Mouse (Mus musculus): Measurements from ENCODE around the gene Smarcd3. TPM values are rescaled to one million over a fixed set of nuclear protein-coding genes. Genes with fewer than 3 reads are reported as not detected.

The Smarcd3 gene
- polyA plus RNA-seq, 1 experiment from 2014 or later, result 21.1 TPM

GRCm38 (mm10) chr5:24601071-24601835 lies 23.0 kb downstream of the Smarcd3 start:
- peak; percentile 11; the same call in 1 of the 2 replicates for ATAC-seq (ENCODE audit: low read depth)
- H3K4me1 ChIP-seq (replicated peaks; ENCODE audit: control insufficient read depth, insufficient read depth, low read length), result peaks cover 56% of the 10 kb centered on the region

GRCm38 (mm10) chr5:24600236-24600635 lies 24.0 kb downstream of the Smarcd3 start:
- H3K9ac ChIP-seq (ENCODE audit: low read length), result no peak overlapping the region; the same call in 1 of the 2 replicates
- H3K4me1 ChIP-seq (replicated peaks; ENCODE audit: control insufficient read depth, insufficient read depth, low read length), result peaks cover 46% of the 10 kb centered on the region
- 78% methylated on average over 2 of the region's 2 CpGs for WGBS

More at GRCm38 (mm10) chr5:24601071-24601835, 23.0 kb downstream of the Smarcd3 start:
- Histone ChIP-seq H3K9me3 (ENCODE audit: control insufficient read depth, low read length) (no peaks in the 10 kb centered on the region), H3K36me3 (ENCODE audit: control insufficient read depth, insufficient read depth, low read length) (no peaks in the 10 kb centered on the region), H3K27me3 (ENCODE audit: control insufficient read depth, insufficient read depth, low read depth, low read length) (no peaks in the 10 kb centered on the region), H3K4me3 (ENCODE audit: low read length) (peak overlapping the region; percentile 70), H3K4me2 (ENCODE audit: low read depth, low read length) (peak overlapping the region; percentile 85), H3K9ac (ENCODE audit: low read length) (peak overlapping the region; percentile 90), H3K27ac (ENCODE audit: low read length) (peak overlapping the region; percentile 100)
- 1% methylated on average over 33 of the region's 33 CpGs for WGBS

GRCm38 (mm10) chr5:24599137-24599536 lies 25.1 kb downstream of the Smarcd3 start:
- peaks cover 8% of the 10 kb centered on the region for H3K36me3 ChIP-seq (ENCODE audit: control insufficient read depth, insufficient read depth, low read length)
- no peaks in the 10 kb centered on the region for H3K9me3 ChIP-seq (ENCODE audit: control insufficient read depth, low read length)
- peaks cover 44% of the 10 kb centered on the region for H3K4me1 ChIP-seq (replicated peaks; ENCODE audit: control insufficient read depth, insufficient read depth, low read length)
- no peaks in the 10 kb centered on the region for H3K27me3 ChIP-seq (ENCODE audit: control insufficient read depth, insufficient read depth, low read depth, low read length)
- H3K4me2 ChIP-seq (ENCODE audit: low read depth, low read length), result peak overlapping the region; percentile 98
- peak overlapping the region; percentile 55 for H3K4me3 ChIP-seq (ENCODE audit: low read length)
- 20% methylated on average over 8 of the region's 8 CpGs for WGBS
- peak overlapping the region; percentile 65 for H3K9ac ChIP-seq (ENCODE audit: low read length)
- H3K27ac ChIP-seq (ENCODE audit: low read length), result no peak overlapping the region
- no peak for ATAC-seq (ENCODE audit: low read depth)

More at GRCm38 (mm10) chr5:24600236-24600635, 24.0 kb downstream of the Smarcd3 start:
- Histone ChIP-seq H3K36me3 (ENCODE audit: control insufficient read depth, insufficient read depth, low read length) (peaks cover 4% of the 10 kb centered on the region; the same call in 1 of the 2 replicates), H3K27ac (ENCODE audit: low read length) (no peak overlapping the region), H3K4me3 (ENCODE audit: low read length) (no peak overlapping the region; the same call in 1 of the 2 replicates), H3K9me3 (ENCODE audit: control insufficient read depth, low read length) (no peaks in the 10 kb centered on the region), H3K27me3 (ENCODE audit: control insufficient read depth, insufficient read depth, low read depth, low read length) (no peaks in the 10 kb centered on the region), H3K4me2 (ENCODE audit: low read depth, low read length) (no peak overlapping the region; the same call in 1 of the 2 replicates)
- ATAC-seq (ENCODE audit: low read depth), result no peak

- Histone ChIP-seq H3K9me3 (ENCODE audit: control insufficient read depth, low read length) (no peaks in the 10 kb centered on the region), H3K4me3 (ENCODE audit: low read length) (peak overlapping the region; percentile 55), H3K4me2 (ENCODE audit: low read depth, low read length) (peak overlapping the region; percentile 98), H3K4me1 (replicated peaks; ENCODE audit: control insufficient read depth, insufficient read depth, low read length) (peaks cover 38% of the 10 kb centered on the region), H3K27ac (ENCODE audit: low read length) (no peak overlapping the region), H3K9ac (ENCODE audit: low read length) (peak overlapping the region; percentile 65), H3K36me3 (ENCODE audit: control insufficient read depth, insufficient read depth, low read length) (peaks cover 13% of the 10 kb centered on the region), H3K27me3 (ENCODE audit: control insufficient read depth, insufficient read depth, low read depth, low read length) (no peaks in the 10 kb centered on the region)
- under 1% methylated on average over 39 of the region's 41 CpGs for WGBS
- ATAC-seq (ENCODE audit: low read depth), result no peak; the same call in 1 of the 2 replicates
Measured at GRCm38 (mm10) chr5:24598570-24599006, 25.6 kb downstream of the Smarcd3 start.

GRCm38 (mm10) chr5:24597901-24598569 lies 26.2 kb downstream of the Smarcd3 start:
- ATAC-seq (ENCODE audit: low read depth), result no peak
- Histone ChIP-seq H3K4me3 (ENCODE audit: low read length) (peak overlapping the region; percentile 55), H3K27ac (ENCODE audit: low read length) (no peak overlapping the region), H3K9me3 (ENCODE audit: control insufficient read depth, low read length) (no peaks in the 10 kb centered on the region), H3K27me3 (ENCODE audit: control insufficient read depth, insufficient read depth, low read depth, low read length) (no peaks in the 10 kb centered on the region), H3K4me2 (ENCODE audit: low read depth, low read length) (peak overlapping the region; percentile 98), H3K4me1 (replicated peaks; ENCODE audit: control insufficient read depth, insufficient read depth, low read length) (peaks cover 33% of the 10 kb centered on the region), H3K36me3 (ENCODE audit: control insufficient read depth, insufficient read depth, low read length) (peaks cover 14% of the 10 kb centered on the region), H3K9ac (ENCODE audit: low read length) (peak overlapping the region; percentile 65)
- 24% methylated on average over 15 of the region's 15 CpGs for WGBS

- H3K4me3 ChIP-seq (ENCODE audit: low read length), result no peak overlapping the region
- H3K9me3 ChIP-seq (ENCODE audit: control insufficient read depth, low read length), result no peaks in the 10 kb centered on the region
- peaks cover 33% of the 10 kb centered on the region for H3K4me1 ChIP-seq (replicated peaks; ENCODE audit: control insufficient read depth, insufficient read depth, low read length)
- peaks cover 20% of the 10 kb centered on the region for H3K36me3 ChIP-seq (ENCODE audit: control insufficient read depth, insufficient read depth, low read length)
- no peak for ATAC-seq (ENCODE audit: low read depth)
- 47% methylated on average over 2 of the region's 2 CpGs for WGBS
- no peak overlapping the region for H3K9ac ChIP-seq (ENCODE audit: low read length)
- no peak overlapping the region for H3K4me2 ChIP-seq (ENCODE audit: low read depth, low read length)
- H3K27me3 ChIP-seq (ENCODE audit: control insufficient read depth, insufficient read depth, low read depth, low read length), result no peaks in the 10 kb centered on the region
- H3K27ac ChIP-seq (ENCODE audit: low read length), result no peak overlapping the region
Measured at GRCm38 (mm10) chr5:24597221-24597728, 26.9 kb downstream of the Smarcd3 start.

GRCm38 (mm10) chr5:24596519-24597171 lies 27.6 kb downstream of the Smarcd3 start:
- Histone ChIP-seq H3K4me3 (ENCODE audit: low read length) (no peak overlapping the region), H3K9ac (ENCODE audit: low read length) (no peak overlapping the region), H3K9me3 (ENCODE audit: control insufficient read depth, low read length) (no peaks in the 10 kb centered on the region), H3K27me3 (ENCODE audit: control insufficient read depth, insufficient read depth, low read depth, low read length) (no peaks in the 10 kb centered on the region), H3K4me2 (ENCODE audit: low read depth, low read length) (no peak overlapping the region), H3K36me3 (ENCODE audit: control insufficient read depth, insufficient read depth, low read length) (peaks cover 23% of the 10 kb centered on the region), H3K4me1 (replicated peaks; ENCODE audit: control insufficient read depth, insufficient read depth, low read length) (peaks cover 38% of the 10 kb centered on the region), H3K27ac (ENCODE audit: low read length) (no peak overlapping the region)
- 37% methylated on average over 11 of the region's 11 CpGs for WGBS
- ATAC-seq (ENCODE audit: low read depth), result no peak

- WGBS, result 78% methylated on average over 14 of the region's 14 CpGs
- Histone ChIP-seq H3K36me3 (ENCODE audit: control insufficient read depth, insufficient read depth, low read length) (peaks cover 26% of the 10 kb centered on the region), H3K9me3 (ENCODE audit: control insufficient read depth, low read length) (no peaks in the 10 kb centered on the region), H3K9ac (ENCODE audit: low read length) (no peak overlapping the region), H3K4me3 (ENCODE audit: low read length) (no peak overlapping the region), H3K4me1 (replicated peaks; ENCODE audit: control insufficient read depth, insufficient read depth, low read length) (peaks cover 37% of the 10 kb centered on the region), H3K4me2 (ENCODE audit: low read depth, low read length) (no peak overlapping the region), H3K27me3 (ENCODE audit: control insufficient read depth, insufficient read depth, low read depth, low read length) (no peaks in the 10 kb centered on the region), H3K27ac (ENCODE audit: low read length) (no peak overlapping the region)
- ATAC-seq (ENCODE audit: low read depth), result no peak
Measured at GRCm38 (mm10) chr5:24595786-24596380, 28.3 kb downstream of the Smarcd3 start.

Data from lung, embryonic 16.5 days (tissue).